Mouse (Mus musculus) kidney, postnatal 10 days (tissue): ENCODE data around the gene Mybbp1a.
A peak's percentile ranks its signal among the peaks of the same experiment; 100 is the strongest.
"Not testable (repeated sequence)": the region's sequence is repeated elsewhere in the genome, so short reads cannot be mapped to it uniquely, and the experiment has no call there.

Source experiments
- DNase-seq: peaks from one replicate; pipeline ENCODE4 v3.0.0; 2021; ENCODE audit warnings: mixed read lengths

Gene Mybbp1a

DNA sequence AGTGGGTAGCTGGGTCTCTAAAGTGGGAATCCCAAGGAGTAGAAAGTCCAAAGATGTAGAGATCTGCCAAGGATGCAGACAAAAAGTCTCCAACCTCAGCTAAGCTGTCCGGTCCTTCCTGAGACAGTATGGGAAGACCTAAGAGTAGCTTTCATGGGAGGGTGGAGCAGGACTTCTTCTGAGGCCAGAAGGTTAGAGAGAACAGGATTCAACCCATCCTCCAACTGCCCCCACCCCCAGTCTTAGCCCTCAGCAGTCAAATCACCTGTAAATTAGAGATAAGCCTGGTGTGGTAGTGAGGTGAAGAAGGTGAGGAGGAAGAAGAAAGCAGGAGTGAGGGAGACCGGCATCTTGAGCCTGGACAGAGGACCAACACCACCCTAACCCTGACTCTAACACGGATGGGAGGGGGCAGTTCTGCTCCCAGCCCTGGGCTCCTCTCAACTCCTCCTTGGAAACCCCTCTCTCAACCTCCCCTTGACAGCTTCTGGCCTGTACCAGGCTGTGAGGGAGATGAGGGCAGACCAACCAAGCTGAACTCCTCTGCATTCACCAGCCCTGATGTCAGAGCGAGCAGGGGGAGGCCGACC is 27.5 kb upstream of the Mybbp1a start:
- no peak for DNase-seq

DNA sequence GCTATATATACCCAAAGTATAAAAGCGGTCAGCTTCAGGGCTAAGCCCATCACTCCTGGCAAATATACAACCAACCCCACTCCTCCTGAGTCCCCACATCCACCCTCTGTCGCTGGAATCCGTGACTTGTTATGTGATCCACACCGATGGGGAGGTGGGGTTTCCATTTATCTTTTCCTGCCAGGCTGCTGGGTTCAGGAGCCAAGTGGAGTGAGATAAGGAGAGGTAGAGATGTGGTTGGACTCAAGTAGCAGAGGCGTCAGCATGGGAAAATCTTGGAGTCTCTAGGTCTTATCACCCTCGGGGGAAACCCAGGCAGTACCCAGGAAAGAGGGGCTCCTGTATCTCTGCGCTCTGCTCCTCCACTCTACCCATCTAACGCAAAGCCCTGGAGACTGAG is 26.0 kb upstream of the Mybbp1a start:
- no peak for DNase-seq

DNA sequence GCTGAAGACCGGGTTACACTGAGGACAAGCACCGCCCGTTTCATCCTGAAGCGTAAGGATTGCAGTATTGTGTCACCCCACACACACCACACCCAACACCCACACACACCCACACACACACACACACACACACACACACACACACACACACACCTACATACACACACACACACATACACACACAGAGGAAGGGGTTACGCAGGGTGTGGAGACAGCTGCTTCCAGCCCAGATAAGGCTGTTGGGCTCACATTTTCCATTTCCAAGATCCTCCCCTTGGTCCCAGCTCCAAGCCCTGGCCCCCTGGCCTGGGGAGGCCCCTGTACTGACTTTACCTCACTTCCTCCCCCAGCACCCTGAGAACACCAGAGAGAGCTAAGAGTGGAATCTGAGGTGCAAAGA is 24.5 kb upstream of the Mybbp1a start:
- no peak for DNase-seq

- no peak for DNase-seq
Observed at GRCm38 (mm10) chr11:72417376-72417775, 23.8 kb upstream of the Mybbp1a start.

- DNase-seq, result peak; percentile 79
Observed at GRCm38 (mm10) chr11:72418227-72418626, 22.9 kb upstream of the Mybbp1a start.

- no peak for DNase-seq
Observed at GRCm38 (mm10) chr11:72419006-72419405, 22.1 kb upstream of the Mybbp1a start.

- no peak for DNase-seq
Observed at GRCm38 (mm10) chr11:72420460-72421122, 20.6 kb upstream of the Mybbp1a start.

DNA sequence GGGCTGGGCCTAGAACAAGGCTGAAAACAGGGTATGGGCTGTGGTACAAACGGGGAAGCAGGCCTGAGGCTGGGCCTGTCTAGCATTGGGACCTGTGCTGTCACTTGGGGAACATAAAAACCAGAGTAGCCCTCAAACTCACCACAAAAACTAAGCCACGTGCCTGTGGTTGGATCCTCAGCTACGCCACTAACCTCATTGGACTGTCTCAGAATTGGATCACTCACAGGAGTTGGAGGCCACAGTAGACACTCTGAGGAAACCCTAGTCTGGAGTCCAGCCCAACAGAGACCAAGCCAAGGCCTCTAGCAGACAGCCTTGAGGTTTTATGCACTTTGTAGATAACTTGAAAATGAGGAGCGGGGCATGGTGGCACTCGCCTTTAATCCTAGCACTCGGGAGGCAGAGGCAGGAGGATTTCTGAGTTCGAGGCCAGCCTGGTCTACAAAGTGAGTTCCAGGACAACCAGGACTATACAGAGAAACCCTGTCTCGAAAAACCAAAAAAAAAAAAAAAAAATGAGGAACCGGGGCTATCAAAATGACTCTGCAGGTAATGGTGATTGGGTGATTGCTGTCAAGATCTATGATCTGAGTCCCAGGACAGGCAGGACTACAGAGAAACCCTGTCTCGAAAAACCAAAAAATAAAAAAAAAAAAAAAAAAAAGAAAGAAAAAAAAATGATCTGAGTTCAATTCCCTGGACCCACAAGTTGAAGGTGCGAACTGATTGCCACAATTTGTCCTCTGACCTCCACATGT is 19.5 kb upstream of the Mybbp1a start:
- no peak for DNase-seq

DNA sequence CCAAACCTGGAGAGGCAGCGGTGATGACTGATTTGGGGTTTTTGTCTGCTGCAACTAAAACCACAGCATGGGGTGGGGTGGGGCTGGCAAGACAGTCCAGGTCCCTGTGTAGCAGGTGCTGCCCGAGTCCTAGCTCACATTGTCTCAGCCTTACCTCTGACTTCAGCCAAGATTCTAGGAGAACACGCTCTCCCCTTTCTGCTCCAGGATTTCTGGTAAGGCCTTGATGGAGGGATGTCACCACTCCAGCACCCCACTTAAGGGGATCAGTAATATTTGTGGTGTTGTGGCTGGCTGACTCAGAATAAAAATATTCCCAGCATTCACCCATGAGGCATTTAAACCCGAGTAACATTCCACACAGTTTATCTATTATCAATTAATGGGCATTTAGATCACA is 17.5 kb upstream of the Mybbp1a start:
- DNase-seq, result no peak

- DNase-seq, result no peak
Observed at GRCm38 (mm10) chr11:72425201-72425600, 16.0 kb upstream of the Mybbp1a start.

DNA sequence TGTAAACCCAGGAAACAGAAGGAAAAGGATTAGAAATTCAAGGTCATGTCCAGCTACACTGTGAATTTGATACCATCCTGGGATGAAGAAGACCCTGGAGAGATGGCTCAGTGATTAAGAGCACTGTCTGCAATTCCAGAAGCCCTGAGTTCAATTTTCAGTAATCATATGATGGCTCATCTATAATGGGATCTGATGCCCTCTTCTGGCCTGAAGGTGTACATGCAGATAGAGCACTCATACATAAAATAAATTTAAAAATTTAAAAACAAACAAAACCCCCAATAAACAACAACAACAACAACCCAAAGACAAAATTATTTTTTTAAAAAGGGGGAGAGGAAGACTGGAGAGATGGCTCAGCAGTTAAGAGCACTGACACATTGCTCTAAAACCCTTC is 14.3 kb upstream of the Mybbp1a start:
- no peak for DNase-seq

GRCm38 (mm10) chr11:72428694-72429093 is 12.5 kb upstream of the Mybbp1a start:
- peak; percentile 93 for DNase-seq

DNA sequence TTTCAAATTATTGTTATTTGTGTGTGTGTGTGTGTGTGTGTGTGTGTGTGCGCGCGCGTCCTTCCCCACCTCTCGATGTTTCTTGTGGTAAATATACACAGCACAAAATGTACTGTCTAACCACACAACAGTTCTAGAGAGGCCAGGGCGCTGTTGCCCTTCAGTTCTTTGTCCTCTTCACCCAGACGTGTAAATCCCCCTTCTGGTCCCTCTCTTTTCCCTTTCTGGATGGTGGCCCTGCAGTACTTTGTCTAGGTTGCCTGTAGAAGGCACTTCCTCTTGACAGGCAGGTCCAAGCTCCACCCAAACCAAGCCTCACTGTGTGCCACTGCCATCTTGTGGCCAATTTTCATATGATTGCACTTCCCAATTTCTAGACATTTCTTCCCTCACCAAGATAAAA is 11.9 kb upstream of the Mybbp1a start:
- DNase-seq, result peak; percentile 86

DNA sequence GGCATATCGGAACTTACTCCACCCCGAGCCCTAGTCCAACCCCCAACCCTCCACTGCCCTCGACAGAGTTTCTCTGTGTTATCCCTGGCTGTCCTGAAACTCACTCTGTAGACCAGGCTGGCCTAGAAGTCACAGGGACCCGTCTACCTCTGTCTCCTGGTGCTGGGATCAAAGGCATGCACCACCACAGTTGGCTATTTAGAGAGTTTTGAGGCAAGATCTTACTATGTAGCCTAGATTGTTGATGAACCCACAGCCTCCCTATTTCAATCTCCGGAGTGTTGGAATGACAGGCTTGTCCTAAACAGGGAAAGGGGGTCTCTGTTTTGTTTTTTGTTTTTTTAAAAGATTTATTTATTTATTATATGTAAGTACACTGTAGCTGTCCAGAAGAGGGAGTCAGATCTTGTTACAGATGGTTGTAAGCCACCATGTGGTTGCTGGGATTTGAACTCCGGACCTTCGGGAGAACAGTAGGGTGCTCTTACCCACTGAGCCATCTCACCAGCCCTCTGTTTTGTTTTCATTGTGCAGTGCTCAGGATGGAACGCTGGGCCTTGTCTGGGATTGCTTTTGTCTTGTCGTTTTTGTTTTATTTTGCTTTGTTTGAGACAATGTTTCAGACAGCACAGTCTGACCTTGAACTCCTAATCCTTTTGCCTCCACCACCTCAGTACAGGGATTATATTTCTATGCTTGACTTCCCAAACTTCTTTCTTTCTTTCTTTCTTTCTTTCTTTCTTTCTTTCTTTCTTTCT is 10.7 kb upstream of the Mybbp1a start:
- not testable (repeated sequence) for DNase-seq

- peak; percentile 77 for DNase-seq
Observed at GRCm38 (mm10) chr11:72434963-72435693, 6.0 kb upstream of the Mybbp1a start, which contains the start of gene Ggt6. TSS of gene Ggt6 (plus strand) at chr11:72435526.

DNA sequence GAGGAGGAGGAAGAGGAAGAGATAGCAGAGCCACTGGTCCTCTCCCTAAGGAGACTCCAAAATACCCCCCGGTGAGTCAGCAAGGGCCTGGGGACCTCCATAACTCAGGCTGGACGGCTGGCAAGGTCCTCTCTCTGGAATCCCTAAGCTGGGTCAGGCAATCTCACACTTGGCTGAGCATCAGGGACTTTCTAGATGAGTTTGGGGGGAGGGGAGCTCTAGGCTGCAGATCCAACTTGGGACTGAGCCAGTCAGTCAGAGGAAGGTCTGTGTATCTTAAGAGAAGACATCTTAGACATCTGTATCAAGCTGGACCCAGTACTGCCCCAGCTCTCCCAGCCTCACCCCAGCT is 5.5 kb upstream of the Mybbp1a start:
- DNase-seq, result peak; percentile 73

GRCm38 (mm10) chr11:72436271-72436670 is 4.9 kb upstream of the Mybbp1a start:
- peak; percentile 61 for DNase-seq

DNA sequence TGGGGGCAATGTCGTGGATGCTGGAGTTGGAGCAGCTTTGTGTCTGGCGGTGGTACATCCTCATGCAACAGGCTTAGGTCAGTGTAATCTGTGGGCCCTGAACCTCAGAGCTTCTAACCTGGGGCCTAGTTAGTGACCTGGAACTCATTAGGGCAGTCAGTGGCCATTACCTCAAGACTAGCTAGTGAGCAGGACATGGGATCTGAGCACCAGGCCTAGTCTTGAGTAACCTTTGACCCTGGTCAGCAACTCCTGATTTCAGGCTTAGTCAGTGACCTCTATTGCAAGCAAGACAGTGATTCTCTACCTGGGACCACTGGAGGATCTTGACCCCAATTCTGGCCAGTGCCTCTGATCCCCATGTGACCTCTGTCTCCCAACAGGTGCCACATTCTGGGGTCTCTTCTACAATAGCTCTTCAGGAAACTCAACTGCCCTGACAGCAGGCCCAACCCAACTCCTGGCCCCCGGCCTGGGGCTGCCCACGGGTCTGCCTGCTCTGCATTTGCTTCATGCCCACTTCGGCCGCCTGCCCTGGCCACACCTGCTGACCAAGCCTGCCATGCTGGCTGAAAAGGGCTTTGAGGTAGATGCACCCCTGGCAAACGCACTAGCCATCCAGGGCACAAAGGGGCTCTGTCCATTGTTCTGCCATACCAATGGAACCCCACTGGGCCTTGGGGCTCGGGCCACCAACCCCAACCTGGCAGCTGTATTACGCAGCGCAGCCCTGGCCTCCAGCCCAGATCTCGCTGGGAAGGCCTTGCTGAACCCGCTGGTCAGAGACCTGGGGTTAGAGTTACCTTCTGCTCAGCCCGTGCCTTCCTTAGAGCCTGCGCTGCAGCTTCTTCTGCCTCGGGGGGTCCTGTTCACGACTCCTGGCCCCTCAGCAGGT is 4.2 kb upstream of the Mybbp1a start:
- DNase-seq, result no peak

- no peak for DNase-seq
Observed at GRCm38 (mm10) chr11:72438411-72438810, 2.7 kb upstream of the Mybbp1a start.

- not testable (repeated sequence) for DNase-seq
Observed at GRCm38 (mm10) chr11:72440597-72440964, 574 bp upstream of the Mybbp1a start.

DNA sequence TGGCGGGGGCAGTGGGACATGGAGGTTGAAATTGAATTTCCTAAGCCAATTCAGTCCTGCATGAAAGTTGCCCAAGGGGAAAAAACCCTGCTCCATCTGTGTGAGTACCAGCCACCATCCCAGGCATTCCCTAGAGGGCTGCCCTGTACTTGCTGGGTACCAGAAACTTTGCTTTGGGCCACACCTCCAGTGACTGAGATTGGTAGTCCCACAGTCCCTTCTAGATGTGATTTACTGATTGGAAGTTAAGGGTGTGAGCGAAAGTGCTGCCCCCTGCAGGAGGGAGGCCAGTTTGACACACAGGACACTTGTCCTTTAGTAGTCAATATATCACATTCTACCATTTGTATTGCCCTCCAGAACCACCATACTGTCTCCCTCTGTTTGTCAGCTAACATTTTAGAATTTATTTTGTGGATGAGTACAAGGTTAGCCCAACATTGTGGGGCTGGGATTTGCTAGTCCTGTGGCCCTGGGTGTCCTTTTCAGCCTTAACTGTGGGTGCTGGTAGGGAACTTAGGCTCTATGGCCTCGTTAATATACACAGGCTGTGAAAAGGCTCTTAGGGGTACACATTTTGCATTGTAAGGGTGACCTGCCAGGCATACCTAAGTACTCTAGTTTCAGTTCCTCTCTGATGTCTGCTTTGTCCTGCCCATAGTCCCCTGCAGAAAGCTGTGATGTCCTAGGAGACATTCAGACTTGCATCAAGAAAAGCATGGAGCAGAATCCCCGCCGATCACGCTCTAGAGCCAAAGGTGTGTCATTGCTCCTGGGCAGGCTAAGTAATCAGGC is 5.4 kb downstream of the Mybbp1a start:
- DNase-seq, result peak; percentile 67
